Mouse (Mus musculus) adrenal gland, adult 18-20 months (tissue): ENCODE data around the gene Chd2. TPM values are rescaled to one million over a fixed set of nuclear protein-coding genes. Genes with fewer than 3 reads are reported as not detected.

ENCODE experiments used
- DNase-seq, 2 experiments: peaks; one replicate each; pipeline ENCODE4 v3.0.0; 2021 to 2022; ENCODE audit warnings: low spot score in 2 of 2
- total RNA-seq, 2 experiments: library from RNA; stranded (reverse); gene quantifications; 1 replicate in 1 of 2; 2 replicates in 1 of 2; pipeline ENCODE4 v1.2.3; 2021

The Chd2 gene
- total RNA-seq, 2 experiments from 2014 or later = 35.5 to 35.8 TPM

DNA sequence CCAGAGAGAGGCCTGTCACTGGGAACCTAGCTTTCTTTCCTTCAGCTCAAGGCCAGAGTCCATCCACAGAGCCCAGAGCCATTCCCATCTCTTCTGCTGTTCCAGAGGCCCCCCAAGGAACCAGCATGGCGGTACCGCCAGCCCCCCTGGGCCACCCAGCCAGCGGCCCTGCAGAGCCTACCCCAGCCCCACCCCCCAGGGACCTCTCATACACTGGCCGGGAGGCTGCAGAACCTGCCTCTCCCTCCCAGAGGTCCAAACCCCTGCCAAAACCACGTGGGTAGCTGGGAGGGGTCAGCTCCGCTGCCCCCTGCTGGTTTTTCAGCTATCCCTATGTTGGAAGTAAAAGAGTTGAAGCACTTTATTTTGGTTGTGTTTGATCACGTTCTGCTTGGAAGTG lies 122.3 kb downstream of the Chd2 start:
- DNase-seq = no peak

DNA sequence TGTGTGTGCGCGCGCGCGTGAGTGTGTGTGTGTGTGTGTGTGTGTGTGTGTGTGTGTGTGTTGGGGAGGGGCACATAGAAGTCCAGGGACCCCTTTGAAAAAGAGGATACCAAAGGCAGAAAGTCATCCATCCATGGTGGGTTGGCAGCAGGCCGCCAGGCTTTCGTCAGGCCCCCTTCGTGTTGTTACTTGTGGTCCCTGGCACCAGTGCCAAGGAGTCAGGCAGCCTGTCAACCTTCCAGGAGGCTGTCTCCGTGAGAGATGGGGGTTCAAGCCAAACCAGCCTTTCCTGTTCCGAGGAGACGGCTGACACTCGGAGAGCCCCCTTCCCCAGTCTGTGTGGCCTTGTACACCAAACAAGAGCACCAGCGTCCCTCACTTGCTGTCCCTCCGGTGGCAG lies 127.4 kb downstream of the Chd2 start:
- no peak for DNase-seq

DNA sequence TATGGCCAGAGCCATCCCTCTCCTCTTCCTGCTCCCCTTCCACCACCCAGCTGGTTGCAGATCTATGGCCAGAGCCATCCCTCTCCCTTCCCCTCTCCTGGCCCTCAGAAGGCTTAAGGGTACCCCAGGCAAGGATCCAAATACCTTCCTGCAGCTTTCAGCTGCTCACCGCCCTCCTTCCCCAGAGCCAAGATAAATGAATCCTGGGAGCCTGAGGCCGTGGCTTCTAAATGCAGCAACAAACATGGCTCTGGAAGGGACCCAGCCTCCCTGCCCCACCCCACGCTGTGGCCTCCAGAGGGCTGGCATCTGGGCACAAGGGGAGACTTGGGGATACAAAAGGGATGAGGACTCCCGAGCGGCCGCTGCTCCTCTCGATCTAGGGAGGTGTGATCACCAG lies 129.2 kb downstream of the Chd2 start:
- DNase-seq = no peak

DNA sequence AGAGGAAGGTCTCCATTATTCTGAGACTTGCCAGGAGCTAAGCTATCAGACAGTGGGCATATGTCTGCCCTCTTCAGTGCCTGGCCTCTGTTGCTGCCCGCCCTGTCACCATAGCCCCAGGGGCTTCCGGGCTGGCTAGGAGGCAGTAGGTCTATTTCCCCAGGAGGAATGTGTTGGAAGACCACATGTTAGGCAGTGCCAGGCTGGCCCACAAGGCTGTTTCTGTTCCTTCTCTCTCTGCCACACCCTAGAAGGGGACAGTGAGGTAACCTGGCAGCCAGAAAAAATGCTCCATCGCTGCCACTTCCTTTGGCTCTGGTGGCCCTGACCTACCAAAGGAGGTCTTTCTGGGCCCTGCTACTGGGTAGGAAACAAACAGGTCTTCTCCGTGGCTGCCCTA lies 129.6 kb downstream of the Chd2 start:
- DNase-seq = no peak

DNA sequence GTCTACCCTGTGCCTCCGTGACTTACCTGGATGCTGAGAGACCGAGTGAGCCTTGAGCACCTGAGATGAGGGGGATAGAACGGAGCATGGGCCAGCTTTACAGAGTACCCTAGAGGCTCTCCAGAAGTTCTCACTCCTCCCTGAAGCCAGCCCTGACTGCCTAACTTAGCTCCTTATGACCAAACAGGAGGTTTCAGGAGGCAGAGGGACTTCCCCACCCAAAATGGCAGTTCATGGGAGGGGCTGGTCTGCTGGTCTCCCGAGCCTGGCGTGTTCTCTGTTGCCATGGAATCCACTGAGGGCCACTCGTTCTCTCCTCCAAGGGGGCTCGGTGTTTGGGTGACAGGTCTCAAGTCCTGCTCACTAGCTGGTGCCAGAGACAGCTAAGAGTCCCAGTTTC lies 130.1 kb downstream of the Chd2 start:
- no peak for DNase-seq

DNA sequence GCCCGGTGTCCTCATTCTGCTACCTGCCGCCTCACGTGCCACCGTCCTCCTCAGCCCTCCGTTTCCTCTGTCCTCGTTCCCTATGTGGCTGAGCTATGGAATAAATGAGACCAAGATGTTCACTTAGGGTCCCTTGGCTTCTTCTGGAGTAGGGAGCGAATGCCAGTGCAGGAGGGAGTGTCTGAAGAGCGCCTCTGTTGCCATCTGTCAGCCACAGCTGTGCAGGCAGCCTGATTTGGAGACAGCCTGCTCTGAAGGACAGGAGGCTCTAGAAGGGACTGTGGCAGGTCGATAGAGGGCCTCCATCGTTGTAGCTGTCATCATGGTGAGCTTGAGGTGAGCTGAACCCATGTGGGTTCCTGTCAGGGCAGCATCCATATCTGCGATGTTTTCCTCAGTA lies 136.1 kb downstream of the Chd2 start:
- no peak for DNase-seq

DNA sequence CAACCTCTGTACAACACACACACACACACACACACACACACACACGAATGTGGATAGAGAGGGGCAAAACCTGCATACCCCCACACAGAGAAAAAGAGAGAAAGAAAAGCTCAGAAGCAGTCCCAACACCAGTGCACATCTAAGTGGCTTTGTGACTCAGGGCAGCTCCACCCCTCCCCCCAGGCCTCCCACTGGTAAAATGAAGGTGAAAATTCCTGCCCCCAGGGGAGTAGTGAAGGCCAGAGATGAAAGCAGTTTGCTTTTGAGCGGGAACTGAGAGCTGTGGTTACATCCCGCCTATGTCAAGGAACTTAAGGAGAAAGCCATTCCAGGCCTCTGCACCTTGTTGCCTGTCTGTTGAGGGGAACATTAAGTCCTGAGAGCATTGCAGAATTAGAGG lies 138.1 kb downstream of the Chd2 start:
- DNase-seq = no peak

DNA sequence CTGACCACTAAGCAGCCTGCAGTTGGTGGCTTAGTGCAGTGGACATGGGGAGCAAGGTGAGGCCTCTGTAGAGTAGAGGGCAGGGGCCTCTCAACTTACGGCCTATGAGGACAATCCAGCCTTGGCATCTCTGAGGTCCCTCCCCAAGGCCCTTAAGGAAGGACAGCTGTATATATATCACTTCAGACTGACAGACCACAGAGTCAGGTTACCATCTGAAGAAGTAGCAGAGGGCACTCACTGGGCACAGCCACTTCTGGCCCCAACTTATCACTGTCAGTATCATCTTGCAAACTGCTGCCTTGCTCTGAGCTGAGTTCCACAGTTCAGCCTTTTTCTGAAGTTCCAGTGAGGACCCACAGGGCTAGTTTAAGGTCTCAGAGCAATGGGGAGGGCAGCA lies 139.0 kb downstream of the Chd2 start:
- DNase-seq = no peak

DNA sequence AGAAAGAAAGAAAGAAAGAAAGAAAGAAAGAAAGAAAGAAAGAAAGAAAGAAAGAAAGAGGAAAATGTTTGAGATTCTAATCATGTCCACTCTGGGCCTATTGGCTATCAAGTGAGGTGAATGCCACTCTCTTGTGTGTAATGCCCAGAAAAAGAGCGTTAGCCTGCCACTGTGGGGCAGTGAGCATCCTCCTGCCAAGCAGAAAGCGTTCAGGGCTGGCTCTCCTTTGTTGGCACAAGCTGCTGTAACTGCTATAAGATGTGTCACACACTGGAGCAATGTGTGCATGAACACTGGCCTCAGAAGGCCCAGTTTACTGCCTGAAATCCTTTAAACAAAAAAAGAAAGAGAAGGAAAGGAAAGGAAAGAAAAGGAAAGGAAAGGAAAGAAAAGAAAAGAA lies 139.5 kb downstream of the Chd2 start:
- no peak for DNase-seq

DNA sequence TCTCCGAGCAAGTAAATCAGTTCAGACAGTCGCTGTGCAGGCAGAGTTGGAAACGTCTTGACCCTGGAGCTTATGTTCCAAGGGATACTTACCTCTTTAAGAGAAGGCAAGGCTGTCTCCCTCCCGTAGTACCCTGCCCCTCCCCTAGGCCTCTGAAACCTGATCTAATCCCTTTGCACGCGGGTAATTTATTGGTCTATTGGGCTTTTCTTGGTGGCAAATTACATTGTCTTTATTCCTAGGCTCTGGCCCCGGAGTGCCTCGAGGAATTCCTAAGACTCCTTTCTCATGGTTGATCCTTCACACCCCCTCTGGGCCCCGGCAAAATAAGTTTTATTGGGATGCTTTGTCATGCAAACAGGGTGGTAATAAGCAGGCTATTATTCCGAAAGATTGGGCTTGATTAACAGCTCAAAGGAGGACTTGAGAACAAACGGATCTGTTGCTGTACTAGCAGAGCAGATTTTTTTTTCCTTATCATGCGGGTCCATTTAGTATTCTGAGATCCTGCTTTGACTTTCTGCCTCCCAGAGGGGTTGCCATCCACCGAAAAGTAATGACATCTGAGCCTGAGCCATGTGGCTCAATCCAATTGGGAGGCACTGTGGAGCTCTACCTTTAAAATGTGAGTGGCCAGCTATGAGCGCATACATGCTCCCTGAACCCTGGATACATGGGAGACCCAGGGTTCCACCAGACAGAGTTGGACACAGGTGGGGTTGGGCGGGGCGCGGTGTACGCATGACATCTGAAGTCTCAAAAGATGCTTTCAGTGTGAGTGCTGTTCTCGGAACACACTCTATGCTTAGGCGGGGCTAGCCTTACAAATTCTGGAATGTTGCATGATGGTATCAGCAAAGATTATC lies 141.3 kb downstream of the Chd2 start:
- no peak for DNase-seq

DNA sequence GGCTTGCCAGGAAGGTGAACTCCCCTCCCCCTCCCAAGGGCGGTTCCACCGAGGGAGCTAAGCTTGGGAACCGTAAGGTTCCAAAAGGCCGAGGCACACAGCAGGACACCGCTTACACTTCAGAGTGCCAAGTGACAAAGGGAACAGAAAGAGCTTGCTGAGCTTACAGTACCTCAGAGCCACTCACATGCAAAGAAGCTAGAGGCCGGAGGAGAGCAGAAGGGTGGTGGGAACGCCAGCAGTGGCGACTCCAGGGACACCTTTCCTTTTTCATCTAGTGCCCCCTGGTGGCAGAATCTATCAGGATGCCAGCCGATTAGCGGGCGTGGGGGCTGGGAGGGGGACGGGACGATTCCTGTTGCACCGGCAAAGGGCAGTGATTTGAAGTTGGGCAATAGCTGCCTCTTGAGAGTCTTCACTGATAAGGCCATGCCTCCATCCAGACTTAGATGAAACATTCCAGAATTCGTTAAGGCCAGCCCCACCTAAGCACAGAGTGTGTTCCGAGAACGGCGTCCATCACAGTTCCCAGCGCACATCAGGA lies 142.1 kb downstream of the Chd2 start:
- peak; percentile 72 to 82 for DNase-seq

DNA sequence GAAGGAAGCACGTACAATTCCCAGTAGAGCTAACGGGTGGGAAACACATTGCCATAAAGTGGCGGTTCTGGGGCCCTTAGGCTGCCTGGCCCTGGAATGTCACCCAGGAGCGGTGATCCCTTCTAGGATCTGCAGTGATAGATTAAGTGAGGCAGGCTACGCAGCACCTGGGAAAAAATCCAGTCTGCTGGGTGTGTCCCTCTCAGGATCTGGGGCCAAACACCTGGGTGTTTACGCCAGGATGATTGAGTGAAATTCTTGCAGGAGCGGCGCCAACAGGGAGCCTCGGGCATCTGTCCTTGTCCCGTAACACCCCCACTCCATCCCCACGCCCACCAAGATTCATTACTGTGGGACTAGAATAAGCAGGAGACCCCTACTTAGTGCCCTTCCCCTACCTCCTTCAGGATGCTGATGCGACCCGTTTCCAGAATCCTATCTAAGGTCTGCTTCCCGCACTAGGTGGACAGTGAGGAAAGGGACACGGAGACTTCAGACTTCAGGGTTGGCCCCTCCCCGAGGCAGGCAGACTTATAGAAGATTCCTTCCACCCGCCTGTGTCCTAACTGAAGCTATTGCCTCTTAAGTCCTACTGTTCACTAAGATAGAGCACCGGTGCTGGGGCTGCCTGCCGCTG lies 142.7 kb downstream of the Chd2 start:
- DNase-seq = no peak

DNA sequence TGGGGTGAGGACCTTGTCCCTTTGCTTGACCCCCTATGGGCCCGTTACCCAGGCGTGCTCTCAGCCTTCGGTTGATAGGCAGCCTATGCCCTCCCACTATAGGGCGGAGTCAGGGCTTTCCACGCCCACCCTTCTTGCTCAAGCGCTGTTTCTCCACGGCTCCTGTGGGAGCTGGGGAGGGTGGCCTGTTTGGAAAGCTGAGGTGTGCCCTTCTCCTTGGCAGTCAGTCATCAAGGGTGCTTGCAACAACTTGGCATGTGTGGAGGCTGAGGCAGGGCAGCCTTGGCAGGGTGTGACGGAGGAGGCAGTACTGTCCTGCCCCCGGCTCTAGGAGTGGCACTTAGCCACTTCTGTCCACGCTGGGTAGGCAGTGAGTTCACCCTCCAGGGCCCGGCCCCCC lies 143.3 kb downstream of the Chd2 start:
- DNase-seq = peak; percentile 70 to 76

DNA sequence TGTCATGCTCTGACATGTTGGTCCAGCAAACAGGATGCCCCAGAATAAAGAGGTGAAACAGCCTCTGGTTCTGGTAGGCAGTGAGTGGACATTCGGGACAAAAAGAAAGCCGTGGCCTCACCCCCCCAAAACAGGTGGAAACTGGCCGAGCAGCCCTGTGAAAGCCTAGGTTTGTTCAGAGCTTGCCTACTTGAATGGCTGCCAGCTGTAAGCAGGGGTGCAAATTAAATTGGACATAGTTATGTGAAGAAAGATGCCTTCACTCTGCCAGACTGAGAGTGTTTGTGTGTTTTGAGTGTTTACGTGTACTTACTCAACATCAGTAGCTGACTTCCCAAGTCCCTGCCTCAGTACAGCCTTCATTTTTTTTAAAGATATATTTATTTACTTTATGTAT lies 147.6 kb downstream of the Chd2 start:
- no peak for DNase-seq

DNA sequence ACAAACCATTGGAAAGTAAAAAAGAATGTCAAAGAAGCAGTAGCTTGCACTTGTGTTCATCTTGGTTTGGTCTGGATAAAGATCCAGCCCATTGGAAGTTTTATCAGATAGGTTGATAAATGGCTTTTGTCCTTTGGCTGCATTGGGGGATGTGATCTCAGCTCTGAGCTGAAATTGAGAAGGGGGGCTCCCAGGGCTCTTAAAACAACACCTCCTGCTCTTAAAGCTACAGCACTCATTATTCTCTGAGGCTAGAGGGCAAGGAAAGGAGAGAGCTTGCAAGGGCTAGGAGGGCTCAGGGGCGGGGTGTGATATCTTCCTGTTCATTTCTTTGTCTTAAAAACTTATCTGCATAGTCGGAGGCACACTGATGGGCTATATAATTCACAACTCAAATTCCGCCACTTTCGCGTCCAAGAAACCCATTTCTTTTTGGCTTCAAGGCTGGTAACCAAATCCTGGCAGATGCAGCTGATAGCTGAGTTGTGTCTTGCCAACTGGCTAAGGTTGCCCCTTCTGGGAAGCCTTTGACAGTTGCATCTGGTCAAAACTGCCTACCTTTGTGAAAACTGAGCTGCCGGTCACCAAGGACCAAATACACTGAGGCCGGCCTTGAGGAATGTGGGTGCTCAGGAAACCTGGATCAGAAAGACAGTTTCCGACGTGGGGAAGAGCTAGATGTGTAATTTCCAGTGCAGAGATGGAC lies 148.2 kb downstream of the Chd2 start:
- no peak for DNase-seq

DNA sequence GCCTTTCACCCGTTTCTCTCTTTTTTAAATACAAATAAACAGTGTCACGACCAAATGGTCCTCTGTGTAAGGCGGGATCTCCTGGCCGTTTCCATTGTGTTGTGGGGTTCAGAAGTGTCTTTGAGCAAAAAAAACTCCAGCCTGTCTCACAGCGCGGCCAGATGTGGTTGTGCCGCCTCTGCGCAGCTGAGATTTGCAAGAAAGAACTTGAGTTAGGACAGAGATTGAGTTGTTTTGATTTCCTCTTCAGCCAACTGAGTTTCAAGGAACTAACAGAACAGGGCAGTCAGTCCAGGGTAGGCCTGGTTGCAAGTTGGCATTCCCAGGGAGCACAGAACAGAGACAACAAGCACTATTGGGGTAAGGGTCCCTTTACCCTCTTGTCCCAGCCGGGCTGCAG lies 149.3 kb downstream of the Chd2 start:
- no peak for DNase-seq

DNA sequence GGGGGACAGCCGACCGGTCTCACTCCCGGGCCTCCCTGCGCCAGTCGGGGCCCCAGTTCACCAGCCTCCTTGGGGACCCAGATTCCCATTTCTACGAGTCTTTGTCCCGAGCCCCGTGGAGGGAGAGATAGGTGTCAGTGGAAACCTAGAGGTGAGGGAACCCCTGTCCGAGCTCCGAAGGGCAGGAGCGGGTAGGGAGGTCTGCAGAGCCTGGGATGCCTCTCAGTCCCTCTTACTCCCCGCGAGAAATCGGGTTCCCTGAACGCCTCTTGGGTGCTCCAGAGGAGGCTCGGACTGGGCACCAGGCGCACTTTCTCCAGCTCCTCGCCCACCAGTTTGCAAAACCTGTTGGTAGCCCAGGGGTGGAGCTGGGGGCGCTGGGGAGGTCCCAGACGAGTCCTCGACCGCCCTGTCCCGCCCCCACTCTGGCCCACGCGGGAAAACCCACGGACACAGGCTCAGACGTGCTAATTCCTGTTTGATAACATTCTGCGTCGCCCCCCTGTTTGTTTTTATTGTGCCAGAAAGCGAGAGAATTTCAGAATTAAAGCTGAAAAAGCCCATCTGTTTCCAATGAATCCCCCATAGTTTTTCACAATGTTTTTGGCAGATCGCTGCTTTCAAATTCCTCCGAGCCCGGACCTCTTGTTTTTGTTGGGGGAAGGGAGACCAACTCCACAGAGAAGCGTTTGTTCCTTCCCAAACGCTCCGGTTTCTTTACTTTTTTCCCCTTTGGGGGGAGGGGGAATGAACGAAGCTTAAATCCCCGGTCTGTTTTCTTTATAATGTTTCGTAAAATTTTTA lies 149.9 kb downstream of the Chd2 start:
- peak; percentile 41 to 47 for DNase-seq

DNA sequence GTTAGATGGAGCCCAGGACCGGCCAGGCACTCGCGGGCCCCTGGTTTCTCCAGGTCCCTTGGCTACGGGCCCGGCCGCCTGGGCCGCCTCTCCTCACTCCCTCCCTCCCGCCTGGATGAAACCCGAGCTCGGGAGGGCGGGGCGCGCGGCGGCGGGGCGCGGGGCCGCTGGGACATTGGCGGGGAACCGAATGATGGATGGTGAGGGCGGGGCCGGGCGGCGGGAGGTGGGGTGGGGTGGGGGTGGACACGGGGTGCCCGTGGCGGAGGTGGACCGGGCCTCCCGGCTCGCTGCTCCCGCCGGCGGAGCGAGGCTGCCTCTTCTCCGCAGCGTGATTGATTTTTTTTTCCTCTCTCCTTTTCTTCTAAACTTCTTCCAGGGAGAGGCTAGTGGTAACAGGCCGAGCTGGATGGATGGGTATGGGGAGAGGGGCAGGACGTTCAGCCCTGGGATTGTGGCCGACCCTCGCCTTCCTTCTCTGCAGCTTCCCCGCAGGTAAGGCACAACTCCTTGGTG lies 150.6 kb downstream of the Chd2 start:
- DNase-seq = peak; percentile 84 to 89

DNA sequence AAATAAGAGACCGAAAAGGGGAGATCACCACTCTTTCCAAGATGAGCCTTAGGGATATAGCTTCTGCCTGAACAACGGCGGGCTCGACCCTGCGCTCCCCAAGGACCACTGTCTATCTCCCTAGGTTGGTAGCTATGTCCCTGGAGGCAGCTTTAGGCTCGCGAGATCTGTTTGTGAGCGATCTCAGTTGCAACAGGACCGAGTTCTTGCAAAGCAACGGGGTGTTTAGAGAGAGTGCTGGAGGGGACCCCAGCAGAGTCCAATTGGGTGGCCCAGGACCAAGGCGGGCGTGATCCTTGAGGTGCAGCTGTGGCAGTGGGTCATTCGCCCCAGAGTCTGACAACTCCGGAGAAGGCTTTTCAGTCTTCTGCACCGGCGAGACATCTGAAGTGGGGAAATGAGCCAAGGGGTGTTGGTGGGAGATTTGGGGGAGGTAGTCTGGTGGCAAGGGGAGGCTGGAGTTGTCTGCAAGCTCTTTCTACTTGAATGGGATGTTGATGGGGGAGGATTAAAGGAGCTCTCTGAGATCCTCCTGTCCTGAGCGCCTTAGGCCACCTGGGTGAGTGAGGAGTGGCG lies 151.1 kb downstream of the Chd2 start:
- DNase-seq = no peak

DNA sequence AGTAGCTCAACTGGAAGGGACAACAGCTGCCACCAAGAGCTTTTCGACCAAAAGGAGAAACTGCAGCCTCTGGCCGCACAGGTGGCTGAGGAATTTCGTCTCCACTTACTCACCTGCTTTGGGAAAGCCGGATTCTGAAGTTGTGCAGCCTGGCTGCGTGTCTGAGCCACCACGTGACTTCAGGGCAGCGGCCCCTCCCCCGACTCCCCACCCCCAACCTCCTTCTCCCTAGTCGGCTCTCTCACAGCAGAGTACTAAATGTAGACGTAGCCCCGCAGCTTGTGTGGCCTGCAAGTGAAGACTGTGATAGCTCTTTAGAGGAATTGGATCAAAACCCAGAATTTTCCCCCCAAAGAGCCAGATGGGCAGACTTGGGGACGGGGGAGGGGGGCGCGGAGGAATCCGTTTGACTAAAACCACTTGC lies 151.7 kb downstream of the Chd2 start:
- DNase-seq = no peak
